Mouse (Mus musculus) kidney, postnatal 4 days (tissue): ENCODE data around the gene Igf1r.

Experiments
- DNase-seq, 2 experiments: peaks; one replicate each; pipeline ENCODE4 v3.0.0; 2021; ENCODE audit warnings: mixed read lengths in 2 of 2

Igf1r gene

DNA sequence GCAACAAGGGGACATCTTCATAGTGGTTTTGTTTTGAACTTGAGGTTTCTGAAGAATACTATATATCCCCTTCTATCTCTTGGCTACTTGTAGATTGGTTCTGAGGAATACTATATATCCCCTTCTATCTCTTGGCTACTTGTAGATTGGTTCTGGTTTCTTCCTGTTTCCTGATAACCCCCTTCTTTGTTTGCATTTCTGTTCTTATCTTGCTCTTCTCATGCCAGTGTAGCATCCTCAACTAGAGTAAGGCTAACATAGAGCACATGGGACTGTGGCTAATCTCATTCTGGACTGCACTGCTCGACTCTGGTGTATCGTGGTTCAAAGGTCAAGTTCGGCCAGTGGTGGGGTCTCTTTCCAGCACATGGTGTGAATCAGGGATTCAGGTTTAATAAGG lies 58.2 kb downstream of the Igf1r start:
- no peak for DNase-seq

DNA sequence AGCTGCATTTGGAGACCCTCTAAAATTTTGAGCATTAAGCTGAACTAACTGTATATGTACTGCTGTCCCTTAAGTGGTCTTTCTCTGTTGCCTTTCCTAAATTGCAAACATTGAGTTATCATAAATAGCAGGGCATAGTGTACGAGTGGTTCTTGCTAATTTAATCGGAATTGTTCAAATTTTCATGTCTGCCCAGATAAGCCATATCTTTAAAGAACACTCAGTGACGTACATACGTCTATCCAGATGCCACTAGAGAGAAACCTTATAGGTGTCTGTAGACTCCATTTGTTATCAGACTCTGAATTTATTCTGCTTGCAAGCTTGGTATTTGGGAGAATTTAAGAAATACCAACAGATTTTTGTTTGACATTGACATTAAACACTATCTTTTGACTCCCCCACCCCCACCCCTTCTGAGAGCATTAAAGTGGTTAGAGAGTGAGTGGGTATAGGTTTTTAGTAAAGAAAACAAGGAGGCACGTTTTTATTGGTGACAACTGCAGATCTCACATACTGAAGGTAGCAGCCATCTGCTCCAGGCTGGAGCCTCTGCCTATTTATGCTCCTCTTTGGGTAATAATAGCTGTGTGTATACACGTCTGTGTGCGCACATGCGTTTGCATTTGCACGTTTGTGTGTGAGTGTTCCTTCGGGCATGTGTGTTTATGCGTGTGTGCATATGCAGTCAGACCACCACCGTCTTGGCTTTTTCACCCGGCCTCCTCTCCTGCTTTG lies 58.9 kb downstream of the Igf1r start:
- DNase-seq: no peak

DNA sequence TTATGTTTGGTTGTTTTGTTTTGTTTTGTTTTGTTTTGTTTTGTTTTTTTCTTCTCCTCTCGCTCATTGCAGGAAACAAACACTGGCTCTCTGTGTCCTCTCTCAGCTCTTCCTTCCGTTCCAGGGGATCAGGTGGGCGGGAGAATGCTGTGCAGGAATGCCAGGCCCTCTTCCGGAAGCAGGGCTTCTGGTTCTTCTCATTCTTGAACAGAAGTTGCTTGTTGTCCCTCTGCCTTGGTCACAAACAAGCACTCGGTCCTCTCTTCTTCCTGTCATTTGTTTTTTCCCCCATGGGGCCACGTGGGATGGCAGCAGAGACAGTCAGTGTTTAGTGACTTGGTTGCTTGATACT lies 59.5 kb downstream of the Igf1r start:
- no peak for DNase-seq

DNA sequence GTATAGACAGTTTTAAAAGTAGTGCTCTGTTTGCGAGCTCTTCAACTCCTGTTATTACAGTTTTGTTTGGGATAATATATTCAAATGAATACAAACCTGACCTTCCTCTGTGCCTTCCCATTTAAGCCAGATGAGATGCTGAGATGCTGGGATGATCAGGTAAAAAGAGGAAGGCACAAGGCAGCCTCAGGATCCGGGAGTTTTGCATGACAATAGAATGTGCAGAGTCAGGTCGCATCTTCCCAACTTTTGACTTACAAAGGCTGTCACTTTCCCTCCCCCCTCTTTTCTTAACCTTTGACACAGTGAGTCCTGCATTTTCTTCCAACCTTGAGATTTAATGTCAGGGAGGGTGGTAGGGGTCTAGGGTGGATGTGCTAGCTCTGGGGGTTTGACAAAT lies 61.9 kb downstream of the Igf1r start:
- DNase-seq: no peak

DNA sequence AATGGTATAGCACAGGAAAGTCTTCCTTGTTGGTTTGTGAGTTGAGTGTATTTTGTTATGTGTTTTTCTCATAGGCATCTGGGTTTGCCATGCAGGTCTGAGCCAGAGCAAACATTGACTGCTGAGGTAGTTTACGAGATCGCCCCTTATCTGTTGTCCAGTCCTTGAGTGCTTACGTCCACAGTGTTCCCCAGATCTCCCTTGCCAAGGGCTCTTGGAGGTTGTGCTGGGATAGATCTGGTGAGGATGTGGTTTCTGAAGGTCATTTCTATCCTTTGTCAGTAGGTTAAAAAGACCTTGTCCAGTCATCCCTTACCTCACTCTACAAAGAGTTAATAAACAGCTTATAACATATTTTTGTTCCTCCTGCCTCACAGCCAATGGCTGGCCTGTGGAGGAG lies 62.8 kb downstream of the Igf1r start:
- DNase-seq: no peak

DNA sequence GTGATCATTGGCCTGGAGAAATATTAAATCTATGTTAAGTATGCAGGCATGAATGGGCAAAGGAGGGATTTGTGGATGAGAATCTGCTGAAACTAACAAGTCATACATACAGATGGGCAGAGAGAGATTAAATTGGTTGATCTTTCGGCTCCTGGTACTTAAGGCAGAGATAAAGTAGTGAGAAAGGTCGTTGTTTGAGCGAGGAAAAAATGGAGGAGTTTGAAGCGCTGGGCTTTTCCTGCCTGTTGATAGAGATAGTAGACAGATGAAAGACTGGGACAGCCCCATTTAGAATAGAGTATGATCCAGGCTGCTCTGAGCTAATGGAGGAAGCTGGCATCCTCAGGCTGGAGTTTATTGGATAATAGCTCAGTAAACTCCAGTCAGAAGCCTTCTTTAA lies 65.4 kb downstream of the Igf1r start:
- no peak for DNase-seq

DNA sequence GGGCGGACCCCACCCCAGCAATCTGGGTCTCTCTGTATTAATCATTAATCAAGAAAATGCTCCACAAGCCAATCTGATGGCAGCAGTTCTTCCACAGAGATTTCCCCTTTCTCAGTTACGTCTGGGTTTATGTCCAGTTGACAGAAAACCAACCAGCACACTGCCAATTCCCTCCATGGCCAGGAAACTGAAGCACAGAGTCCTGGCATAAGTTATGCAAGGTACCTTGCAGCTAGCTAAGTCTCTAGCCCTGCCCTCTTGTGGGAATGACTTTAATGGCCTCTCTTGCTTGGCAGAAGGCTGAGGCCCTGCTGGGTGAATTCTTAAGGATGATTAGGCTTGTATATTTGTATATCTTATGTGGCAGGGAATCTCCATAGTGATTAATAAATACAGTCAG lies 67.9 kb downstream of the Igf1r start:
- DNase-seq: no peak

DNA sequence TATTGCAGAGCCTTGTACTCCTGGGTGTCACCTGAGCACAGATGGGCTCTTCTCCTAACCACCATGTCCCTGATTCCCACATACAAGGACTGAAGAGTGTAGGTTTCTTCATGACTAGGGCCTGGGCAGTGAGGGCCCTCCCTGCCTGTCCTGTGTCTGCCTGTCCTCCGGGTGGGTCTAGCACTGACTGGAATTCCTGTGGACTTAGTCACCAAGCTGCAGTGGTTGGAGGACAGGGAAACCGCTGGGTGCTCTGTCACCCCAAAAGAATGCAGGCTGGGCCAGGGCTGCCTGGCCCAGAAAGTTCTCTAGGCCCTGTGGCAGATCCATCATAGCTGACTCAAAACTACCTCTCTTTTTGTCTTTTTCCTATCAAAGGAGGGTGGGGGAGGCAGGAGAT lies 69.1 kb downstream of the Igf1r start:
- peak; percentile 31 to 61 for DNase-seq

DNA sequence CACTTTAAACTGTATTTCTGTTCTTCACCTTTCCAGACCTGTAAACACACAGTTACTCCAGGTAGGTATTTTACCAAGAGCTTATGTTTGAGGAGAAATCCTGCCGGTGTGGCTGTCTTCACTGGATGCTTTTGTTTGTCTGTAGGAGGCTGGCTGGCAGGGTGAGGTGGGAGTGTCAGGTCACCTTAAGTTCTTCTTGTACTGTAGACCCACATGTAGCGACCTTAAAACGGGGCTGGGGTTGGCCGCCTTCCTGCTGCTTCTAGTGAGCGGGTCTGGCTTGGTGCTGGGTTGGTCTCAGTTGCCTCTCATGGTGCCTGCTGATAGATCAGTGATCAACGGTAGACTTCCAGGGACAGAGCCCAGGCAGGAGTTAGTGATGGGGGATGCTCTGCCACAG lies 69.6 kb downstream of the Igf1r start:
- DNase-seq: peak in 1 of 2 experiments; percentile 28

DNA sequence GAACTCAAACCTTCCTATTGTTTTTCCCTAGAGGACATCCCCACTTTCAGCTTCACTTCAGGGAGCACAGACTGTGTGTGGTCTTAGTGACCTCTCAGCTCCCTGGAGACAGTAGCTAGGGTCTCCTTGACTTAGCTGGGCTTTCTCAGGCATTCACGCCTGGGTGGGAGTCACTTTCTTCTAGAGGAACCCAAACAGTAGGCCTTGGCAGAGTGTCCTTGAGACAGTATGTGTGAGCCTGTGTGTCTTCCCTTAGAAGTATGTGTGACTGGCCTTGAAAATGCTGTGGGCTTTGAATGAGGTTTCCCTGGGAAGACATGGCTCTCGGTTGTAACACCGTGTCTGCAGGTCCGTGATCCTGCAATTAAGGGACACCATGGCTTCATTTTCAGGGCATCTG lies 71.3 kb downstream of the Igf1r start:
- DNase-seq: no peak

DNA sequence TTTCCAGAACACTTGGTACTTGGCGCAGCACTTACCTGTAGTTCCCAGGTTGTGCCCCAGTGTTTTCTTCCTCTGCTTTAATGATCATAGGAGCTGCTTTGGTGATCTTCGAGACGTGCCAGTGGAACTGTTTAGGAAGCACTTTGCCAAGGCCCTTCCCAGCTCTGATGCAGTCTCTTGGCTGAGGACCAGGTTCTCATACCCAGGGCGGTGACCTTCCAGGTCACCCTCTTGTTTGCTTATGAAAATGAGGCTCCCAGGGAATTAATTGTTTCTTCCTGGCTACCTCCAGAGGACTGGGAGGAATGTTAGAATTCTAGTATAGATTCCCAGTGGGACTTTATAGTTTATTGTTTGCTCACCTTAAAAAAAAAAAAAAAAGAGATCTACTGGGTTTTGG lies 72.0 kb downstream of the Igf1r start:
- DNase-seq: peak; percentile 56 to 57

DNA sequence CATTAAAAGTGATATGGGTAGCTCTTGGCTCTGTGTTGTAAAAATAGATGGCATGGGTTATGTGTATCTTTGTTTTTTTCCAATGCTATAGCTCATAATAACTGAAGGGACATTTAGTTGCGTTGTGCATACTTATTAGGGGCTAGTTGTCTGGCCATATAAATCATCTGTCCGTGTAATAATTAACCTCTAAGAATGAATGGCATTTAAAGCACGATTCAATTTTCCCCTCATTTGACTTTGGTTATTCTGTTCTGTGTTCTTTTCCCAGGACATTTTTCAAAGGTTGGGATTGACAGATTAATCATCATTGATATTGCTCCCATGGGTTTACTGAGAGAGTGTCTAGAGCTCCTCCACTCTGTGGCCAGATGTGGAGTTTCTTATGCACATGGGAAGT lies 72.8 kb downstream of the Igf1r start:
- DNase-seq: no peak

DNA sequence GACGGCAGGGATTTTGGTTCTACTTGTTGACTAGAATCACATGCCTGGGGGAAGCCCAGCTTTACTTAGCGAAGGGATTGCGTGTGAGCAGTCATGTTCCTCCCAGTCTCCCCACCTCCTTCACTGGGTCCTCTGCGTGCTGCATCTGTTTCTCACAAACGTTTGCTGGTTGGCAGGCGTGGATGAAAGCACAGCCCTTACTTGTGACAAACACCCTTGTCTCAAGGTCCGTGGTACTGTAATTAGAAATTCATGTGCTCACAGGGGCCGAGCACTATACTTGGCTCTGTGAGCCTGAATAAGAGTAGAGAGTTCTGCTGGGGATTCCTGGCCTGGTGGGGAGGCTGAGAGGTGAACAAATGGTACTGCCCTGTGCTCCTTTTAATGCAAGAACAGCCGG lies 73.4 kb downstream of the Igf1r start:
- peak in 1 of 2 experiments; percentile 30 for DNase-seq

DNA sequence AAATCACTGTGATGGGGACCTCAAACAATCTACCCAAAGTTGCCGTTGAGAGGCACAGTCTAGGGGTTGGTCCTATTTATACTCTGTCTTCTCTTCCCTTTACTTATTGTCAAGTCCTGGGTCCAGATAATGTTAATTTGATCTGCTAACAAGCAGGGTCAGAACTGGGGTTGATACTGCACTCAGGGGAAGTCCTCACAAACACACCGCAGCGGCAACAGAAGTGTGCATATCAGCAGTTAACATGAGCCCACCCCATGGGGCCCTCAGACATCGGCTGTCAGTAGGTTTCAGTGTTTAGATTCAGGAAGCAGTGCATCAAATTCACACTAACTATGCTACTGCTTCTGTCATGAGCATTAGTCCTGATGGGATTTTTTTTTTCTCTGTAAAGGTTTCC lies 75.5 kb downstream of the Igf1r start:
- DNase-seq: no peak

DNA sequence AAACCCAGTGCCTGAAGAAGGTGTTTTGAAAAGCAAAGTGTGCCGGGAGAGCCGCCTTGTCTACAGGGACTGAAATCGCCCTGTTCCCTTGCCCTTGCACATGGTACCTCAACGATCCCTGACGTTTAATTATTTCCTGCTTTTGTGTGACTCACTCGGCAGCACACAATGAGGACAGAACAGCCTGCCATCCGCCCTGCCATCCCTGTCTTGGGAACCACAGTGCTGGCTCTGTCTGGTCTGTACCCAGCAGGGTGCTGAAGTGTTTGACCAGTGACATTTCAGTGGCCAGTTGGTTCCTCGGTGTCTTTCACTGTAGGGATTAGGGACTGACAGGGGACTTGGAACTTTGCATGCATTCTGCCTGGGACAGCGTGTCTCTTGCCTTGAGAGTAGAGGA lies 78.2 kb downstream of the Igf1r start:
- DNase-seq: peak in 1 of 2 experiments; percentile 33

DNA sequence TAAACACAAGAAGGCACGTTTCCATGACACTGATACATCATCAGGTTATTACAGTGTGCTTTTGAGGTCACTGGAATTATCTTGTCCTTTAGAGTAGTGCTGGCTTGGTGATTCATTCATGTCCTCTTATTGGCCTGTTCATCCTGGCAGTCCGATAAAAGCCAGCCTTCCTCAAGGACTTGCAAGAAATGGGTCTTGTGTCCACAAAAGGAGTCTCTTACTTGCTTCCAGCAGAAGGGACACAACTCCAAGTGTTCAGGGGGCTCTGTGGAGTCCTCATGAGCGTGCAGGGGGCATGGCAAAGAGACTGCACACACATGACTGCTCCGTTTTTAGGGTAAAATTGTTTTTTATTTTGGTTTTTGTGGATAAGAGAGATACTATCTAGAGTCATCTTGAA lies 83.9 kb downstream of the Igf1r start:
- no peak for DNase-seq

DNA sequence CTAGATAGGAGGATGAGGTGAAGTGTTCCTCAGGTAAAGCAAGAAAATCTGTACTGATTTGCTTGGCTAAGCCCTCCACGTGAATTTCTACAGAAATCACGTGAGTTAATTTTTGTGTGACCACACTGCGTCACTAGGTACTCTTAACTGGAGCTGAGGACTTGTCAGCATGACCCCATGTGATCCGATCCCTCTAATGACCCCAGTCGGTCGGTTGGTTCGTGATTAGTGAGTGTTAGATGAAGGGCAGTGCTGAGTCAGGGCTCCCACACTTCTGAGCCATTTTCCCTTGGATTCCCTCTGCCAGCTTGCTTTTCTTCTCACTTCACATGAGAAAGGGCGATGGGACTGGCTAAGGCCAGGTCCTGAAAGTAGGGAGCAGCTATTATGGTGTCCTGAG lies 86.2 kb downstream of the Igf1r start:
- DNase-seq: no peak

DNA sequence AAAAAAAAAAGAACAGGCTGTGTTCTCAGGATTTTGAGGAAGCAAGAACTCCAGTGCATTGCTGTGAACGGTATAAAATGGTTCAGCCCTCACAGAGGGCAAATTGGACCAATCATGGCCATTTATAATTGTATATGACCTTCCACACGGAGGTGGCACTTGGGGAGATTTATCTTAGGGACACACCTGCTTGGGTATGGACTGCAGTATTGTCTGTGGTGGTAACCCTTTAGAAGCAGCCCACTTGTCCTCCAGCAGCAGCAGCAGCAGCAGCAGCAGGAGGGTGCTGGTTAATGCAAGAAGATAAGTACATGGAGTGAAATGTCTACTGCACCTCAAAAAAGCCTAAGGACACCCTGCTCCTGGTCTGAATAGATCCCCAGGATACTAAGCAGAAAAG lies 86.9 kb downstream of the Igf1r start:
- DNase-seq: no peak

DNA sequence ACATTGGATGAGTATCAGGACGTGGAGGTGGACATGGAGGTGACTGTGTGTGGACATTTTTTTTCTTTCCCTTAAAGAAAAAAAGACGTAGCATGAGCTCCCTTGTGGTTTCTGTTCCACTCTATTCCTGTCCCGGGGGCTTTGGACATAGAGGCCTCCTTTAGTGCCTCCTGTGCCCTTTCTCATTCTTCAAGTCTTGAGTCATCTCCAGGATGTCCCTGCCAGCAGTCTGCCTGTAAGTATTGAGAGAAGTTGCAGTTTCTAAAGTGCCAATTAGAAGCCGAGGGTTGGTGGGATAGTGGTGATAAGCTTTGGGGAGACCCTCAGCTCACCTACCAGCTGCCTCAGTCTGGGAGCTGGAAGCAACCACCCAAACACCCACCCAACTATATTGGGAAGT lies 92.0 kb downstream of the Igf1r start:
- no peak for DNase-seq

DNA sequence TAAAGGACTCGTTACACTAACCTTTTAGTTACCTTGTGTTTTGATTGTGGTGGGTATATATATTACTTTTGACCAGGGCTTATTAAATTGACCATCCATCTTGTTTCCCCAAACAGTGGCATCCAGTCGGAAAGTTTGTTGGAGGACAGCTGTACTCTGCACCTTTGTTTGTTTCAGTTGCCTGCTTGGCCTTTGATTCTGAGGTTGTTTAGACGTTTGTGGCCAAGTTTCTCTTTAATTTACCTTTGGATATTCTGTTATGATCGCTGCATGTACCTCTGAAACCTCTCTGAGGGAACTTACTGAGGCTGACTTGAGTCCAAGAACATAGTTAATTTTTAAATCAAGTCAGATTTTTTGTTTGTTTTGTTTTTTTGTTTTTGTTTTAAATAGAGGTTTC lies 94.5 kb downstream of the Igf1r start:
- DNase-seq: no peak

DNA sequence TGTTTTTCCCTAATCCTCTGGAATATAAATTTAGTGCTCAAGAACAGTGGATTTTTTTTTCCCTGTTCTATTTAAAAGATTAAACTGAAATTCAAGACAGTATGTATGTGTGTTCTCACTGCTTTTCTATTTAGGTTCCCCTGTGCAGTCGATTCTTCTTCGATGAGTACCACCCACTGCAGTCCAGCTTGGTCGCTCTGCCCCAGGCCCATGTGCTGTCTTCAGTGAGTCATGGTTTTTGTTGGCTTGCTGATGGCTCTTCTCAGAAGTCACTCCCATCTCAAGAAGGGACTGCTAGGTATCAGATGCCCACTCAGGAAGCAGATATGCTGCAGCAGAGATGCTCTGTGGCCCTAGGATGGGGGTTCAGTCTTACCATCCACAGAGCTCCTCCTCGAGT lies 95.9 kb downstream of the Igf1r start:
- no peak for DNase-seq

DNA sequence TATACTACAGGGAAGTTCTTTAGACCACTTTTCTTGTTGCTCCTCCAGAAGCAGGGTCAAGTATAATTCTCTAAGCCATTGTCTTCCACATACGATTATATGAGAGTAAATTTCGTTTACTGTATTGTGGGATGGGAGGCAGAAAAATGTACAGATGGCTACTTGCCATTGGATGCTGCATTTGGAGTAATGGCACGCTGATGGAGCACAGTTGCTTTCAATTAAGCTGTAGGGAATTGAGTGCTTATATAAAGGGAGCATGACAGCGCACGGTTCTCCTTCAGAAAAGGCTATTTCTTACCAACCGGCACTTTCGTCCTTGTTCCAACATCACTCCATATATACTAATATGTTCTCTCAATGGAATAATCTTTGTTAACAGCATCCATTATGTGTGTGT lies 96.4 kb downstream of the Igf1r start:
- no peak for DNase-seq

DNA sequence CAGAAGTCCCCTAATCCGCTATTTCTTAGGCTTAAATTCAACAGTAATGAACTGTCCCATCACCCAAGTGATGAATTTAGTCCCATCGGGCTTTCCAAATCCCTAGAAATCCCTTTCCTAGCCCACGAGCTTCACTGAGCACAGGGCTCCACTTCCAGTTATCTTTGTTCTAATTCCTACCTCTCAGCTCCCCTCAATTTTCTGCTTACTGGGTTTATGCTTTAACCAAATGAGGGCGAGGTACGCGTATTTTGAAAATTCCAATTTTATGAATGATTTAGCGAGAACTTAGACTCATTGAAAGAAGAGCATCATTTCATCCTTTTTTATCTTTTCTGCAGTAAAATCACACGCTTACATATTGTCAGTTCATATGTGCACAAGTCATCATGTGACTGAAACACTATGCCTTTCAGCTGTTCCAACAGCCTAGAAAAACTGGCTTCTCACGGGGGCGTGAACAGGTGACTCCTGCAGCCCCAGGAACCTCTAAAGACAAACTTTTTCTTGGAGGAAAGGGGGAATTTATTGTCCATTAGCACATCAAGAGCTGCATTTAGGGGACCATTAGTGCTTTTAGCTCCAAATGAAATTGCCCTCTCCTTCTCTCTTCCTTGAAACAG lies 100.5 kb downstream of the Igf1r start:
- no peak for DNase-seq

DNA sequence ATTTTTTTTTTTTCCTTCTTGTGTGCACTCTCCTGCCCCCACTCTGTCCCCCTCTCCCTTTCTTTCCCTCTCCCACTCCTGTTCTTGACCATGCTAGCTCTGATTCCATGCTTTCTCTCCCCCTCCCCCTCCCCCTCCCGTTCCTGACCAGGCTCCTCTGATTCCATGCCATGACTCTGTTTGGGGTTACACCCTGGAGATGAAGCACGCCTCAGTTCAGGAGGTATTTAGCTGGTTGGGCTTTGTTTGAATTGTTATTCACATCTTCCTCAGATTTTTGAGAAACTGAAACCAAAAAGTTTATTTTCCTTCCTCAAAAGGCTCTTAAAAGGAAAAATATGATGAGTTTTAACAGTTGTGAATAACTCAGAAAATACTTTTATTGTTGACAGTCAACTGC lies 101.9 kb downstream of the Igf1r start:
- peak in 1 of 2 experiments; percentile 46 for DNase-seq

DNA sequence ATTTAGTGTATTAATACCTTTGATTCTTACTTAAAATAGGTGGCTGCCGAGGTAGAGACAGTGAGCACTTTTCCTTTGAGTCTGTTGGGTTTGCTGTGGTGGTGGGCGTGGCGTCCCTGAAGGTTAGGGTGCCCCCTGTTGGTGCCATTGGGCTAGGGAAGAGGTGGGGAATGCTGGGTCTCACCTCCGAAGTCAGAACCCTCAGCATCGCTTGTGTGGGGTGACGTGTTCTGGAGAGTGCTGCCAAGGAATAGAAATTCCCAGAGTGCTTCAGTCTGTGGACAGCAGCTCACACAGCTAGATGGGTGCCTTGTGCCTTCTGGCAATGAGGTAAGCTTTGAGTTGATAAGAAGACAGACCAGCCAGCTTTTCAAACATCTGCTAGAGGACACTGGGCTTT lies 102.3 kb downstream of the Igf1r start:
- peak; percentile 31 to 34 for DNase-seq
